33 mouse cellular contexts compared by ENCODE assay signal in genomic region chr3:105669776-105670175, GRCm38 (mm10).
"Had no signal": no experiment of that assay in that cellular context is flagged by ENCODE, and none has a peak within 500 bp of the region (broad histone marks: within the 10 kb centered on the region; RNA-seq: fewer than 3 reads in every experiment).

No protein-coding gene starts in this region.

- H3K36me3 ChIP-seq: heart, embryonic 13.5 days; heart, embryonic 15.5 days; hindbrain, embryonic 10.5 days; hindbrain, embryonic 12.5 days; intestine, embryonic 15.5 days; kidney, embryonic 15.5 days had no signal

- H3K27me3 ChIP-seq: heart, embryonic 15.5 days; hindbrain, embryonic 12.5 days; hindbrain, embryonic 13.5 days; hindbrain, embryonic 15.5 days; intestine, embryonic 15.5 days; kidney, embryonic 15.5 days had no signal

- H3K27ac ChIP-seq: heart, embryonic 13.5 days; heart, embryonic 15.5 days; hindbrain, embryonic 10.5 days; hindbrain, embryonic 12.5 days; hindbrain, embryonic 13.5 days; hindbrain, embryonic 14.5 days; hindbrain, embryonic 15.5 days; hindbrain, postnatal 0 days; intestine, embryonic 15.5 days; kidney, embryonic 15.5 days; kidney, postnatal 0 days; layer of hippocampus, adult 2 months; left cerebral cortex, adult 2 months had no signal

- H3K9me3 ChIP-seq: heart, embryonic 13.5 days; heart, embryonic 15.5 days; hindbrain, embryonic 10.5 days; hindbrain, embryonic 12.5 days; hindbrain, embryonic 13.5 days; hindbrain, embryonic 15.5 days; intestine, embryonic 15.5 days; kidney, embryonic 15.5 days had no signal

- H3K9ac ChIP-seq: heart, embryonic 13.5 days; heart, embryonic 15.5 days; hindbrain, embryonic 12.5 days; hindbrain, embryonic 13.5 days; hindbrain, embryonic 14.5 days; hindbrain, embryonic 15.5 days; intestine, embryonic 15.5 days; kidney, embryonic 15.5 days had no signal

- H3K4me3 ChIP-seq: heart, embryonic 13.5 days; heart, embryonic 15.5 days; hindbrain, embryonic 10.5 days; hindbrain, embryonic 12.5 days; hindbrain, embryonic 13.5 days; hindbrain, embryonic 15.5 days; intestine, embryonic 15.5 days; kidney, embryonic 15.5 days; layer of hippocampus, adult 2 months; left cerebral cortex, adult 2 months had no signal

- DNase-seq: heart, postnatal 10 days; heart, postnatal 14 days; heart, postnatal 36 days; kidney, adult 11 months; kidney, adult 18-20 months; kidney, adult 2 months; kidney, adult 8-10 months; kidney, adult 9 months; kidney, postnatal 10 days; kidney, postnatal 14 days; kidney, postnatal 25 days; kidney, postnatal 36 days; kidney, postnatal 4 days; layer of hippocampus, adult 9-11 months; layer of hippocampus, postnatal 36 days had no signal

- H3K4me2 ChIP-seq: heart, embryonic 11.5 days; heart, embryonic 13.5 days; heart, embryonic 15.5 days; hindbrain, embryonic 12.5 days; hindbrain, embryonic 13.5 days; hindbrain, embryonic 14.5 days; hindbrain, embryonic 15.5 days; intestine, embryonic 15.5 days; kidney, embryonic 15.5 days had no signal

- H3K4me1 ChIP-seq: heart, embryonic 15.5 days; hindbrain, embryonic 12.5 days; hindbrain, embryonic 13.5 days; hindbrain, embryonic 15.5 days; intestine, embryonic 15.5 days; kidney, embryonic 15.5 days had no signal

- ATAC-seq: hindbrain, embryonic 16.5 days; hindbrain, postnatal 0 days; inflammation-experienced regulatory T-cells, adult 6 months; intestine, embryonic 15.5 days; intestine, embryonic 16.5 days; intestine, postnatal 0 days had no signal
